Mouse (Mus musculus) gastrocnemius, adult 8-10 months (tissue): ENCODE data around the gene Gpr179. TPM values are rescaled to one million over a fixed set of nuclear protein-coding genes. Genes with fewer than 3 reads are reported as not detected.
A peak's percentile ranks its signal among the peaks of the same experiment; 100 is the strongest.

Experiments used
- DNase-seq, 2 experiments: peaks; one replicate each; pipeline ENCODE4 v3.0.0; 2022; ENCODE audit warnings: low spot score in 2 of 2
- total RNA-seq, 4 experiments: library from RNA; stranded (reverse); gene quantifications; 2 replicates each; pipeline ENCODE4 v1.2.4; 2022

The Gpr179 gene
- total RNA-seq, 4 experiments from 2014 or later: 0.05 TPM; not detected in 3

GRCm38 (mm10) chr11:97289276-97290230, 62.3 kb downstream of the Gpr179 start:
- peak; percentile 53 to 59 for DNase-seq

GRCm38 (mm10) chr11:97287643-97288042, 64.2 kb downstream of the Gpr179 start:
- no peak for DNase-seq

DNA sequence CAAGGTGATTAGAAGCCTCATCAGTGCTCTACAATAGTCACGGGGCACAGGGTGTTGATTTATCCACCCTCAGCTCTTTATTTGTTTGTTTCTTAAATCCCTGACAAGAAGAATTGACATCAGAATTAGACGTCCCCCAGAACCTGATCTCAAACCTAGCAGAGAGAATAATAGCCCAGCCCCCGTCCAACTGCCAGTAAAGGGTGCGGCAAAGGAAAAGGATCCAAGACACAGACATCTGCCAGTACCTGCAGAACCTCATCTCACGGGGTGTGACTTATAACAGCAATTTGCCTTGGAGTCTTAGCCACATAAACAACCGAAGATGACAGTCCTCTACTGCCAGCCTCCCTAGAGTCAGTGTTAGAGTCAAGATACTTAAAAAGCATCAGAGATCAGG, 64.9 kb downstream of the Gpr179 start:
- no peak for DNase-seq

DNA sequence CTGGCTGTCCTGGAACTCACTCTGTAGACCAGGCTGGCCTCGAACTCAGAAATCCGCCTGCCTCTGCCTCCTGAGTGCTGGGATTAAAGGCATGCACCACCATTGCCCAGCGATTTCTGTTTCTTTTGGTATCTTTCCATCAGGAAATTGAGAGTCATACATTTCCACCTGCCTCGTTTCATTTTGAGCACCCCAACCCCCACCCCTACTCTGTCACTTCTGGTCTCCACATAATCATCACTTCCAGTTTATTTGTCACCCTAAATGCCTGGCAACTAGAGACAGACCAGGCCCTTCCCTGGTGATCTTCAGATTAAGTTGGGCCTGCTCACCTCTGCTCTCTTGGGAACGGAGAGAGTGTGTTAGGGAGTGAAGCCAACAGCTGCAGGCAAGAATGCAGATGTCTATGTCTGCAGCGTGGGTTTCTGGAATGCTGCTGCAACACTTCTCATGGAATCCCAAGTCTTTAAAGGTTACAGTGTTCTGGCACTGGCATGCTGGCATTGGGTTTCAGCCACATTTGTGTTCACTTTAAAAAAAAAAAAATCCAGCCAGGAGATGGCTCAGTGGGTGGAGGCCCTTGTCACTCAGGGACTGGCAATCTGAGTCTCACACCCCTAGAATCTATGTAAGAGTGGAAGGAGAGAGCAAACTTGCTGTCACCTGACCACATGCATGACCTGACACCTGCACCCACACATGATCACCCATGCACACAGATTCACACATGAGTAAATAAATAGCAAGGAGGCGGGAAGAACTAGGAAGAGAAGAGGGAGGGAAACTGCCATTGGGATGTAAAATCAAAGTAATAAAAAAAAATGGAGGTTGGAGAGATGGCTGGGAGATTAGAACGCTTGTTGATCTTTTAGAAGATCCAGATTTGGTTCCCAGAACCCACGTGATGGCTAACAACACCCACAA, 65.8 kb downstream of the Gpr179 start:
- no peak for DNase-seq

DNA sequence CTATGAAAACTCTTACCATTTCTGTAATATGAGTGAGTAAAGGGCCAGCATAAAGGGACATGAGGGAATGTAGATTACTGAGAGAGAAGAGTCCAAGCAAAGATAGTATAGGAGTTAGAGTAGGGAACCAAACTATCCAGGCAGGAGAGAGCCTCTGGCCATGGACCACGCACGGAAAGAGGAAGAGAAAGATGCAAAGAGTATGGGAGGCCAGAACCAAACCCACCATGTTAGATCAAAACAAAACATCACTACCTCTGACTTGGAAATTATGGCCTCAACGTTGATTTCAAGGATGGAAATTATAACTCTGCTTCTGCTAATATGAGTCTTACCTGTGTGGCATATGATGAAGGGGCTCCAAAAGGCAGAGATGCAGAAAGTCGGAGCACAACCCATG, 67.0 kb downstream of the Gpr179 start:
- DNase-seq: no peak

DNA sequence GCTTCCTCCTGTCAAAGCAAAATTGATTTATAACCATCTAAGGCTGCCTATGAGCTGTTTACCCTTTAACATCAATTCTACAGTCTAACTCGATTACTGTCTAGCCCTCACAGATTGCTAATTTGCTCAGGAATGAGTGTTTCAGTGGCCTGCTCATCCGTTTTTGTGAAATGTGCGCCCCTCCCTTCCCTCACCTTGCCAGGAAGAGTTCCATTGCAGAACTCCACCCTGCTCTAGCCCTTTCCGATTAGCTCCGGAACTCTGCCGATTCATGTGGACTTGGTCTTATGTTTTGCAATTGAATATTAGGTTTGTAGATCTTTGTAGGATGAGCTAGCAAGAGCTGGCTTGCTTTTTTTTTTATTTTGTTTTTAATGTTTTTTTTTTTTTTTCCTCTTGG, 69.7 kb downstream of the Gpr179 start:
- DNase-seq: no peak

Other genes with a start within 250 kb of the Gpr179 start
- under 1 TPM; 0.19 to 0.58 (median 0.39) TPM for gene Tbx21, start 236.7 kb downstream of the Gpr179 start, total RNA-seq
- 1 to 10 TPM; 2.5 to 8.7 (median 5.1) TPM for gene Tbkbp1, start 200.6 kb downstream of the Gpr179 start, total RNA-seq
- gene Kpnb1, start 164.2 kb downstream of the Gpr179 start, total RNA-seq: 10 to 100 TPM; 44.0 to 55.2 (median 46.2) TPM
- 10 to 100 TPM; 59.5 to 73.9 (median 62.8) TPM for gene Npepps, start 71.4 kb downstream of the Gpr179 start, total RNA-seq
- 10 to 100 TPM; 31.8 to 39.5 (median 36.0) TPM for gene Mrpl45, start 36.4 kb downstream of the Gpr179 start, total RNA-seq
- gene Socs7, start 10.5 kb upstream of the Gpr179 start, total RNA-seq: 10 to 100 TPM; 48.4 to 53.5 (median 51.7) TPM
- 1 to 10 TPM; 3.4 to 5.2 (median 4.5) TPM for gene Arhgap23, start 63.5 kb upstream of the Gpr179 start, total RNA-seq
- gene 4933428G20Rik, start 148.3 kb upstream of the Gpr179 start, total RNA-seq: not detected
- gene Srcin1, start 224.1 kb upstream of the Gpr179 start, total RNA-seq: 1 to 10 TPM; 1.1 to 2.5 (median 1.6) TPM